Mouse (Mus musculus) CD8-positive naive resting alpha-beta T cell, adult 57 days (primary cell): ENCODE results near the gene Olfr1029. TPM values are rescaled to one million over a fixed set of nuclear protein-coding genes. Genes with fewer than 3 reads are reported as not detected.

ENCODE experiments used
- total RNA-seq: library from RNA; stranded (reverse); gene quantifications from one replicate; pipeline ENCODE4 v1.2.4, GENCODE M21; 2023

Gene Olfr1029
- total RNA-seq = not detected

GRCm38 (mm10) chr2:85973595-85973994, at the start of gene Olfr1029:
TSS of gene Olfr1029 (plus strand) at chr2:85973895.

GRCm38 (mm10) chr2:85950137-85950536, 23.6 kb upstream of the Olfr1029 start, which contains the start of gene Olfr1028:
TSS of gene Olfr1028 (plus strand) at chr2:85950437.

GRCm38 (mm10) chr2:85978976-85979375, 5.3 kb downstream of the Olfr1029 start, which contains the start of gene Olfr1030:
TSS of gene Olfr1030 (plus strand) at chr2:85979276.

GRCm38 (mm10) chr2:85990004-85990403, 16.3 kb downstream of the Olfr1029 start, which contains the start of gene Olfr1031:
TSS of gene Olfr1031 (plus strand) at chr2:85990304.

GRCm38 (mm10) chr2:86005240-86005639, 31.5 kb downstream of the Olfr1029 start, which contains the start of gene Olfr1032:
TSS of gene Olfr1032 (plus strand) at chr2:86005540.

GRCm38 (mm10) chr2:86020406-86020805, 46.7 kb downstream of the Olfr1029 start, which contains the start of gene Olfr1033:
TSS of gene Olfr1033 (plus strand) at chr2:86020633.

Other genes starting within 250 kb of the Olfr1029 start
- not detected for gene Olfr1012, start 211.1 kb upstream of the Olfr1029 start, total RNA-seq
- gene Olfr1013, start 206.8 kb upstream of the Olfr1029 start, total RNA-seq = not detected
- gene Olfr1014, start 201.2 kb upstream of the Olfr1029 start, total RNA-seq = not detected
- not detected for gene Olfr1015, start 191.9 kb upstream of the Olfr1029 start, total RNA-seq
- not detected for gene Olfr1016, start 171.4 kb upstream of the Olfr1029 start, total RNA-seq
- gene Olfr1018, start 155.4 kb upstream of the Olfr1029 start, total RNA-seq = not detected
- not detected for gene Olfr1019, start 128.4 kb upstream of the Olfr1029 start, total RNA-seq
- gene Olfr1020, start 126.9 kb upstream of the Olfr1029 start, total RNA-seq = not detected
- not detected for gene Olfr1022, start 105.3 kb upstream of the Olfr1029 start, total RNA-seq
- not detected for gene Olfr1023, start 88.3 kb upstream of the Olfr1029 start, total RNA-seq
- gene Olfr1024, start 68.8 kb upstream of the Olfr1029 start, total RNA-seq = not detected
- not detected for gene Olfr1025-ps1, start 58.7 kb upstream of the Olfr1029 start, total RNA-seq
- gene Olfr1026, start 52.3 kb upstream of the Olfr1029 start, total RNA-seq = not detected
- gene Olfr1028, start 23.5 kb upstream of the Olfr1029 start, total RNA-seq = 0.18 TPM
- not detected for gene Olfr1030, start 5.4 kb downstream of the Olfr1029 start, total RNA-seq
- not detected for gene Olfr1031, start 16.4 kb downstream of the Olfr1029 start, total RNA-seq
- gene Olfr1032, start 31.6 kb downstream of the Olfr1029 start, total RNA-seq = not detected
- gene Olfr1033, start 46.7 kb downstream of the Olfr1029 start, total RNA-seq = not detected
- not detected for gene Olfr1034, start 72.0 kb downstream of the Olfr1029 start, total RNA-seq
- not detected for gene Olfr1036, start 100.1 kb downstream of the Olfr1029 start, total RNA-seq
- not detected for gene Olfr1037, start 113.5 kb downstream of the Olfr1029 start, total RNA-seq
- not detected for gene Olfr1039, start 162.0 kb downstream of the Olfr1029 start, total RNA-seq
- not detected for gene Olfr1040, start 172.8 kb downstream of the Olfr1029 start, total RNA-seq
- not detected for gene Olfr1042, start 187.9 kb downstream of the Olfr1029 start, total RNA-seq
- gene Olfr1043, start 193.6 kb downstream of the Olfr1029 start, total RNA-seq = not detected
- not detected for gene Olfr1044, start 203.9 kb downstream of the Olfr1029 start, total RNA-seq
- gene Olfr52, start 211.8 kb downstream of the Olfr1029 start, total RNA-seq = not detected
- gene Olfr1045, start 229.1 kb downstream of the Olfr1029 start, total RNA-seq = not detected
- gene Olfr1046, start 245.4 kb downstream of the Olfr1029 start, total RNA-seq = not detected